Mouse (Mus musculus) frontal cortex, adult 2 months (tissue): Measurements from ENCODE around the gene Tbc1d14. TPM values are rescaled to one million over a fixed set of nuclear protein-coding genes. Genes with fewer than 3 reads are reported as not detected.

Source experiments
- DNase-seq, 2 experiments: peaks; one replicate each; pipeline ENCODE4 v3.0.0; 2022; ENCODE audit warnings: low spot score in 1 of 2; ENCODE audit errors: extremely low spot score in 1 of 2
- polyA plus RNA-seq: library from polyadenylated mRNA; depleted of rRNA; stranded (reverse); fragments of >200 nt; gene quantifications from 2 replicates; pipeline ENCODE4 v1.2.3, GENCODE M21; 2012; rRNA removed

Gene Tbc1d14
- 58.8 and 59.8 TPM in 2 replicates for polyA plus RNA-seq

GRCm38 (mm10) chr5:36593176-36593575 lies at the start of gene Tbc1d14:
Tbc1d14 (minus strand) TSS chr5:36593276.
- no peak for DNase-seq

- DNase-seq = no peak
These were observed 32.5 kb upstream of the Tbc1d14 start for GRCm38 (mm10) chr5:36625612-36626011.

- no peak for DNase-seq
These were observed 30.6 kb upstream of the Tbc1d14 start for GRCm38 (mm10) chr5:36623670-36624069.

GRCm38 (mm10) chr5:36621058-36621449 lies 28.0 kb upstream of the Tbc1d14 start:
- no peak for DNase-seq

- DNase-seq = no peak
These were observed 27.5 kb upstream of the Tbc1d14 start for GRCm38 (mm10) chr5:36620409-36621057.

- no peak for DNase-seq
These were observed 25.8 kb upstream of the Tbc1d14 start for GRCm38 (mm10) chr5:36618890-36619289.

- DNase-seq = no peak
These were observed 25.3 kb upstream of the Tbc1d14 start for GRCm38 (mm10) chr5:36618356-36618755.

- no peak for DNase-seq
These were observed 21.0 kb upstream of the Tbc1d14 start for GRCm38 (mm10) chr5:36614124-36614523.

GRCm38 (mm10) chr5:36608939-36609499 lies 15.9 kb upstream of the Tbc1d14 start:
- DNase-seq = no peak

GRCm38 (mm10) chr5:36603031-36603430 lies 10.0 kb upstream of the Tbc1d14 start:
- peak in 1 of 2 experiments; percentile 66 for DNase-seq

GRCm38 (mm10) chr5:36602028-36602427 lies 9.0 kb upstream of the Tbc1d14 start:
- no peak for DNase-seq

- peak in 1 of 2 experiments; percentile 53 for DNase-seq
These were observed 8.4 kb upstream of the Tbc1d14 start for GRCm38 (mm10) chr5:36601492-36601891.

- no peak for DNase-seq
These were observed 5.8 kb upstream of the Tbc1d14 start for GRCm38 (mm10) chr5:36598883-36599282.

- no peak for DNase-seq
These were observed 4.6 kb upstream of the Tbc1d14 start for GRCm38 (mm10) chr5:36597653-36598052.

- DNase-seq = no peak
These were observed 3.1 kb upstream of the Tbc1d14 start for GRCm38 (mm10) chr5:36596225-36596624.

- DNase-seq = no peak
These were observed 2.0 kb upstream of the Tbc1d14 start for GRCm38 (mm10) chr5:36595115-36595514.

- no peak for DNase-seq
These were observed 1.3 kb upstream of the Tbc1d14 start for GRCm38 (mm10) chr5:36594344-36594743.

- DNase-seq = peak; percentile 58 to 72
These were observed 2.6 kb downstream of the Tbc1d14 start for GRCm38 (mm10) chr5:36590499-36590920.

GRCm38 (mm10) chr5:36584299-36584698 lies 8.8 kb downstream of the Tbc1d14 start:
- DNase-seq = no peak

- DNase-seq = peak; percentile 96 to 99
These were observed 11.0 kb downstream of the Tbc1d14 start for GRCm38 (mm10) chr5:36581924-36582642.

- DNase-seq = no peak
These were observed 11.7 kb downstream of the Tbc1d14 start for GRCm38 (mm10) chr5:36581259-36581923.
